Mouse (Mus musculus) midbrain, postnatal 0 days (tissue): ENCODE data around the gene Col24a1. TPM values are rescaled to one million over a fixed set of nuclear protein-coding genes. Genes with fewer than 3 reads are reported as not detected.
"Not testable (repeated sequence)": the region's sequence is repeated elsewhere in the genome, so short reads cannot be mapped to it uniquely, and the experiment has no call there.

Experiments used
- ATAC-seq: fragments of 200-750 bp; cut with Nextera tagmentation; 2 replicates; pipeline ENCODE4 v1.8.0; 2017; ENCODE audit warnings: moderate number of reproducible peaks, mild to moderate bottlenecking, moderate TSS enrichment, moderate library complexity; ENCODE audit not compliant: low FRiP score
- DNase-seq: peaks from one replicate; pipeline ENCODE4 v3.0.0-alpha.2; 2015; ENCODE audit warnings: low spot score
- H3K27ac ChIP-seq: fragments of 300-500 bp; sonication (generic); 2 replicates; pipeline ENCODE4 v1.5.1; 2014; ENCODE audit warnings: low read depth, mild to moderate bottlenecking, low read length, mixed read lengths
- H3K27me3 ChIP-seq: fragments of 300-500 bp; sonication (generic); 2 replicates; pipeline ENCODE4 v1.6.1; 2014; ENCODE audit warnings: low read length, control low read depth, mixed read lengths; ENCODE audit not compliant: insufficient read depth
- H3K36me3 ChIP-seq: fragments of 300-500 bp; sonication (generic); 2 replicates; pipeline ENCODE4 v1.6.1; 2014; ENCODE audit warnings: low read length, control low read depth, mixed read lengths; ENCODE audit not compliant: insufficient read depth
- H3K4me1 ChIP-seq: fragments of 300-500 bp; sonication (generic); 2 replicates; pipeline ENCODE4 v1.6.1; 2014; ENCODE audit warnings: mild to moderate bottlenecking, control low read depth, antibody characterized with exemption, low read length, mixed read lengths; ENCODE audit not compliant: insufficient read depth
- H3K4me2 ChIP-seq: fragments of 300-500 bp; sonication (generic); 2 replicates; pipeline ENCODE4 v1.6.1; 2014; ENCODE audit warnings: low read depth, mild to moderate bottlenecking, low read length, mixed read lengths; ENCODE audit not compliant: poor library complexity, severe bottlenecking
- H3K4me3 ChIP-seq: fragments of 300-500 bp; sonication (generic); 2 replicates; pipeline ENCODE4 v1.5.1; 2014; ENCODE audit warnings: low read depth, mild to moderate bottlenecking, low read length, moderate library complexity
- H3K9ac ChIP-seq: fragments of 300-500 bp; sonication (generic); replicated peaks from 2 replicates; pipeline ENCODE4 v1.6.1; 2014; ENCODE audit warnings: mild to moderate bottlenecking, low read length, moderate library complexity, mixed read lengths; ENCODE audit not compliant: poor library complexity, severe bottlenecking
- H3K9me3 ChIP-seq: fragments of 300-500 bp; sonication (generic); 2 replicates; pipeline ENCODE4 v1.6.1; 2016; ENCODE audit warnings: low read length, control low read depth
- CTCF ChIP-seq: IDR thresholded peaks from 2 replicates; pipeline ENCODE4 v1.5.1; 2016; ENCODE audit warnings: antibody characterized with exemption, mild to moderate bottlenecking
- WGBS: fragments of 180-500 bp; shearing (Covaris S2); extraction: QIAGEN DNeasy Blood & Tissue Kit; methylation state at CpG from one replicate; pipeline ENCODE4 v1.1.7; 2014; 5-methylcytosine and 5-hydroxymethylcytosine counted together
- polyA plus RNA-seq: library from polyadenylated mRNA; unstranded; fragments of >200 nt; fragmentation: Nextera tagmentation; extraction: Ambion mirVana; gene quantifications from 2 replicates; pipeline ENCODE4 v1.2.1, GENCODE M21; 2015
- total RNA-seq: library from RNA; depleted of rRNA; stranded (reverse); fragments of >200 nt; gene quantifications from 2 replicates; pipeline ENCODE4 v1.2.3, GENCODE M21; 2014

Col24a1 gene
- total and polyA plus RNA-seq, 2 experiments from 2014 or later, result 0.47 to 1.1 TPM

DNA sequence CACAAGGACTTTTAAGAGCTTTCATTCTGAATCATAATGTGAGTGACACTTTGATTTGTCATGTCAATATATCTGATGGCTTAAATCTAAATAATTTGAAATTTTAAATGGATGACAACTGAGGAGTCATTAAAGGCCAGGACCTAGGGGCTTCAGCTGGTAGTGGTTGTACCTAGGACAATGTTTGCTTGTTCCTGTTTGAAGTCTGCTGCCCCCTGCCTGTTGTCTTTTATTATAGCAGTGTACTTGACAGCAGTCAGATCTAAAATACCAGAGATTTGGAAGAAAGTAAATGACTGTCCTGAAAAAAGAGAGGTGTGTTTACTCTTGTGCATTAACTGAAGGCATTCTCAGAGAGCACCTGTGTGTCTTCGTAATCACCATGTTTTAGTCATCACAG is 150.0 kb downstream of the Col24a1 start:
- H3K36me3 ChIP-seq, result no peaks in the 10 kb centered on the region

DNA sequence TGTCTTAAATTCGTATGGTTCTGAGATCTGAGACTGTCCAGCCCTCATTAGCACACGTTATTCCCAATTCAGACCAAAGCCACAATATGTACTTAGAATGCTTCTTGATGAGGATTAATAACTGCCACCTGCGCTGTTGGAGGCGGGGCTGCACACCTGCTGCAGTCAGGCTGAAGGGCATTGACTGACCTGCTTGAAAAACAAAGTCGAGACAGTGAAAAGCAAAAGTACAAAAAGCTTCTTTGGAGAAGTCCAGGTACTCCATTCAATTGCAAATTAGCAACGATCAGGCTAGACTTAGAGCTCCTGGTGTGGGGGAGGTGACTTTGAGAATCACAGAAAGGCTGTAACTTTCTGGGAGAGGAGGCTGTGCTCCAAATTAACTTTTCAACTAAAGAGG is 150.9 kb downstream of the Col24a1 start:
- H3K9me3 ChIP-seq, DNase-seq, H3K27ac ChIP-seq, H3K27me3 ChIP-seq, H3K36me3 ChIP-seq, ATAC-seq, H3K4me1 ChIP-seq, H3K4me2 ChIP-seq, H3K4me3 ChIP-seq, H3K9ac ChIP-seq: not testable (repeated sequence)
- WGBS, result 27% methylated on average over 6 of the region's 6 CpGs

More for the DNA sequence above, 150.0 kb downstream of the Col24a1 start:
- 100% methylated on average over 1 of the region's 1 CpGs for WGBS
- Histone ChIP-seq H3K4me2 (no peak overlapping the region), H3K27ac (no peak overlapping the region), H3K4me3 (no peak overlapping the region), H3K4me1 (no peaks in the 10 kb centered on the region), H3K9me3 (no peaks in the 10 kb centered on the region), H3K27me3 (no peaks in the 10 kb centered on the region), H3K9ac (no peak overlapping the region)
- peak; percentile 62 for TF ChIP-seq CTCF
- peak; percentile 33 for DNase-seq
- no peak for ATAC-seq

DNA sequence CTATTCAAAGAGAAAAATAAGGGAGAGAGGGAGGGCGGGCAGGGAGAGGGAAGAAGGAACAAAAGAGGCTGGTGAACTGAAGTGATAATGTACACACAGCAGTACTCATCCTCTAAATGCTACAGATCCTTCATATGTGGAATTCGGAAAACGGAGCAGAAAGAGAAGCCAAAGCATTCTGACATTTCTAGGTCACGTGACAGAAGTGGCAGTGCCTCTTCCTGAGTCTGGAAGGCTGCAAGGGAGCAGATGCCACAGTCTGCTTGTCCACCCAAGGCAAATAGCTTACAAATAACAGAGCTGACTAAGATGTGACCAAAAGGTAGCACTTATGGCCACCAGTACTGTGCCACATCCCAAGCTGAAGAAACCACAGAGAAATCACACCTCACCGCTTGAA is 164.8 kb downstream of the Col24a1 start:
- Histone ChIP-seq H3K9ac (no peak overlapping the region), H3K9me3 (no peaks in the 10 kb centered on the region), H3K4me1 (no peaks in the 10 kb centered on the region), H3K27ac (no peak overlapping the region), H3K27me3 (no peaks in the 10 kb centered on the region), H3K4me2 (no peak overlapping the region), H3K36me3 (no peaks in the 10 kb centered on the region), H3K4me3 (no peak overlapping the region)
- 66% methylated on average over 5 of the region's 5 CpGs for WGBS
- no peak for ATAC-seq
- TF ChIP-seq CTCF, result no peak
- DNase-seq, result no peak

DNA sequence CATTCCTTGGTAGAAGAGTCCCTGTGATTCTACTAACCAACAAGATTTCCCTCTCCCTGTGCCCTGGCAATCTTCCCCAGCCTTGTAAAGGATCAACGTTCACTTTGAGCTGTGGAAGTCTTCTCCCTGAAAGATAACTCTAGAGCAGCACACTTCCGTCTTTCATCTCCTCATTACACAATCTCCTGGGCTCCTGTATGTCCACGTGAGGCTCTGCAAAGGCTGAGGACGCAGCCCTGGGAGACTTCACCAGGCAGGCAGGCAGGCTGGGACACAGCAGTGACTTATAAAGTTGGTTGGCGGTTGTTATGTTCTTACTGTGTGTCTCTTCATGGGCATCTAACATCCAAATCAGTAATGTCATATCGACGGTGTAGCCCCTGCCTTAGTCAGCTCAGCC is 170.1 kb downstream of the Col24a1 start:
- 78% methylated on average over 7 of the region's 7 CpGs for WGBS

DNA sequence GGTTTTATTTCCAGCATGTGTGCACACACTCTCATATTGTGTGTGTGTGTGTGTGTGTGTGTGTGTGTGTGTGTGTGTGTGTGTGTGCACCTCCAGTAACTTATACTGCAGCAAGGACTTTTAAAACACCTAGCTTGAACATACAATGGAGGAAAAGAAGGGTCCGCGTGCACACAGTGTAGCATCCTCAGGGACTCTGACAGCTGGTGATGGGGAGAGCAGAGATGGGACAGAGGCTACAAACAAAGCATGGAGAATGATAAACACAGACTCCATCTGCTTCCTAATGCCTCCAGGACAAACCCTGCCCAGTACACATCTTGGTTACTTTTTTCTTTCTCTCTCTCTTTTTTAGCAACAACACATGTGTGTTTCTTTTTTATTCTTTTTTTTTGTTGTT is 171.5 kb downstream of the Col24a1 start:
- no peak overlapping the region for H3K4me3 ChIP-seq
- no peak for DNase-seq
- H3K27me3 ChIP-seq, result no peaks in the 10 kb centered on the region
- H3K9ac ChIP-seq, result no peak overlapping the region
- no peaks in the 10 kb centered on the region for H3K36me3 ChIP-seq
- H3K27ac ChIP-seq, result no peak overlapping the region
- no peaks in the 10 kb centered on the region for H3K4me1 ChIP-seq
- TF ChIP-seq CTCF, result no peak
- ATAC-seq, result no peak
- H3K9me3 ChIP-seq, result no peaks in the 10 kb centered on the region
- 83% methylated on average over 2 of the region's 2 CpGs for WGBS
- no peak overlapping the region for H3K4me2 ChIP-seq

More for the DNA sequence above, 170.1 kb downstream of the Col24a1 start:
- Histone ChIP-seq H3K4me1 (no peaks in the 10 kb centered on the region), H3K27me3 (no peaks in the 10 kb centered on the region), H3K9ac (no peak overlapping the region), H3K27ac (no peak overlapping the region), H3K4me2 (no peak overlapping the region), H3K9me3 (no peaks in the 10 kb centered on the region), H3K36me3 (no peaks in the 10 kb centered on the region), H3K4me3 (no peak overlapping the region)
- no peak for TF ChIP-seq CTCF
- DNase-seq (no peak), ATAC-seq (no peak)

DNA sequence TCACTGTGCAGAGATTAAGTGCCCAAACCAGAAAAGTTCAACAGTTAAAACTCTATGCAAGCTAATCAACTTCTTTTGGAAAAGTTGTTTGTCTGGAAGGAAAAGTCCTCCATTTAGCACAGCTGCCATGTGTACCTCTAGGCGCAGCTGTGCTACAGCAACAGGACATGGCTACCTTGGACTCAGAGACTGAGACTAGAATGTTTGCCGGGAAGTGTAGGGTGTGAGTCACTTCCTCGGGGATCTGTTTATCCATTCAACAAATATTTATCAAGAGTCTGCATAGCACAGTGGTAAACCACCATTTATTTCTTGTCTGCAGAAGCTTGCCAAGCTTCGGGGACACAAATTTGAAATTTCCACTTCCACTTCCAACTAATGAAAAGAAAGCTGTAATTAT is 178.8 kb downstream of the Col24a1 start:
- TF ChIP-seq CTCF, result no peak
- ATAC-seq (no peak), DNase-seq (no peak)
- H3K4me3 ChIP-seq, result no peak overlapping the region
- no peaks in the 10 kb centered on the region for H3K27me3 ChIP-seq
- no peak overlapping the region for H3K4me2 ChIP-seq
- no peak overlapping the region for H3K27ac ChIP-seq
- WGBS, result 91% methylated on average over 4 of the region's 4 CpGs
- H3K9ac ChIP-seq, result no peak overlapping the region
- H3K9me3 ChIP-seq, result no peaks in the 10 kb centered on the region
- H3K36me3 ChIP-seq, result no peaks in the 10 kb centered on the region
- no peaks in the 10 kb centered on the region for H3K4me1 ChIP-seq

DNA sequence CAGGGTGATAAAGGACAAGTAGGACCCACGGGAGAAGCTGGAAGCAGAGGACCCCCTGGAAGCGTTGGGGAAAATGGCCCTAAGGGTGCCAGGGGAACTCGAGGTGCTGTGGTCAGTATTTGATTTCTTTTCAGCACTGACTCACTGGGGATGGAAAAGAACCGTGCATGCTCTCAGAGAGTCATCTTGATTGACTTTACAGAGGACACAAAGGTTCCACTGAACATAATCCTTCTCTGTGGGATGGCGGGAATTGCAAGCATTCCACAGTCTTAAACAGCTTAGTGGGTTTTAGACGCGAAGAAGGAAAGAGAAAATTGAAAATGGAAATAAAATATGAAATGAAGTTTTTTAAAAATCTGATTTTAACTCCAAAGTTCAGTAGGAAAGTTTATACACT is 181.9 kb downstream of the Col24a1 start:
- H3K4me2 ChIP-seq, result no peak overlapping the region
- no peak overlapping the region for H3K9ac ChIP-seq
- no peaks in the 10 kb centered on the region for H3K4me1 ChIP-seq
- no peak overlapping the region for H3K4me3 ChIP-seq
- H3K27ac ChIP-seq, result no peak overlapping the region
- DNase-seq, result no peak
- WGBS, result 39% methylated on average over 7 of the region's 7 CpGs
- H3K36me3 ChIP-seq, result no peaks in the 10 kb centered on the region
- TF ChIP-seq CTCF, result no peak
- no peaks in the 10 kb centered on the region for H3K9me3 ChIP-seq
- H3K27me3 ChIP-seq, result no peaks in the 10 kb centered on the region
- ATAC-seq, result no peak
